ENCODE assay signal across 21 mouse cellular contexts in the genomic region with DNA sequence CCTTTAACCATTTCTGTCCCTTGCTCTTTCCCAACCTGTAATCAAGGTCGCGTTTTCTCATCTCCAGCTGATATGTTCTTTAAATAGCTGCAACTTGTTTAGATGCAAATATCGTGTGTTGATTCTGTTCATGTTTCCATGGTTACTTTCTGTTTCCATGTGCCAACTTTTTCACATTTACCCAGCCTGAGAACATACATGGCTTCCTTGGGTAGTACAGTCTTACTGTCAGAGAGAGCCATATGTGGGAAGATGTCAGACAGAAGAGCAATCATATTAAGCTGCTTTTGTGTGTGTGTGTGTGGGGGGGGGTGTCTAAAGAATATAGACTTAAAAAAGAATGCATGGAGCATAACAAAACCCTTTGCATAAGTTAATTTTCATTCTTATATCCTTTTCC. TPM values are rescaled to one million over a fixed set of nuclear protein-coding genes. Genes with fewer than 3 reads are reported as not detected.
"Had no signal": no experiment of that assay in that cellular context is flagged by ENCODE, and none has a peak within 500 bp of the region (broad histone marks: within the 10 kb centered on the region; RNA-seq: fewer than 3 reads in every experiment).

No protein-coding gene starts in this region.

- H3K27ac ChIP-seq: lung, embryonic 15.5 days; midbrain, embryonic 10.5 days; midbrain, embryonic 12.5 days; neural tube, embryonic 13.5 days; neural tube, embryonic 15.5 days had no signal

- H3K4me3 ChIP-seq: lung, embryonic 15.5 days; midbrain, embryonic 10.5 days; midbrain, embryonic 12.5 days; myocyte; neural tube, embryonic 13.5 days; neural tube, embryonic 15.5 days had no signal

- ATAC-seq: lung, postnatal 0 days; midbrain, embryonic 16.5 days had no signal

- H3K9me3 ChIP-seq: lung, embryonic 15.5 days; midbrain, embryonic 10.5 days; midbrain, embryonic 12.5 days; neural tube, embryonic 13.5 days; neural tube, embryonic 15.5 days had no signal

- H3K27me3 ChIP-seq: lung, embryonic 15.5 days; neural tube, embryonic 13.5 days; neural tube, embryonic 15.5 days had no signal

- DNase-seq: lung, adult 18-20 months; lung, postnatal 14 days; lung, postnatal 36 days; midbrain, embryonic 14.5 days; retina, postnatal 1 day; right cerebral cortex, adult 18-20 months; right cerebral cortex, postnatal 25 days; right cerebral cortex, postnatal 4 days; spleen, adult 18-20 months; thymus, adult 18-20 months; thymus, postnatal 14 days; thymus, postnatal 36 days had no signal

- H3K9ac ChIP-seq: lung, embryonic 15.5 days; midbrain, embryonic 12.5 days; neural tube, embryonic 13.5 days; neural tube, embryonic 15.5 days had no signal

- H3K4me1 ChIP-seq: midbrain, embryonic 10.5 days; midbrain, embryonic 12.5 days; neural tube, embryonic 15.5 days had no signal

- H3K4me2 ChIP-seq: lung, embryonic 15.5 days; midbrain, embryonic 12.5 days; neural tube, embryonic 13.5 days; neural tube, embryonic 15.5 days had no signal

- H3K36me3 ChIP-seq: lung, embryonic 15.5 days; midbrain, embryonic 10.5 days; midbrain, embryonic 12.5 days; neural tube, embryonic 13.5 days; neural tube, embryonic 15.5 days had no signal

RNA-seq across cellular contexts. Expression of a gene that starts 52.2 kb away (rescaled TPM):
- total RNA-seq: megakaryocyte-erythroid progenitor cell, adult 5-6 weeks had no signal
